Mouse (Mus musculus) kidney, adult 2 months (tissue): Measurements from ENCODE around the gene Des.
A peak's percentile ranks its signal among the peaks of the same experiment; 100 is the strongest.

Experiments used
- CTCF ChIP-seq: fragments of 200-500 bp; conservative IDR thresholded peaks from 2 replicates; pipeline ENCODE4 v1.5.1; 2011; ENCODE audit warnings: low read depth, mild to moderate bottlenecking, control low read depth, low read length, moderate library complexity, mixed read lengths; ENCODE audit not compliant: insufficient read depth, insufficient read length
- POLR2A ChIP-seq: fragments of 200-500 bp; IDR thresholded peaks from one replicate; pipeline ENCODE4 v1.6.1; 2011; ENCODE audit warnings: low read depth, low read length, control low read depth

GRCm38 (mm10) chr1:75371317-75372095 lies 11.4 kb downstream of the Des start:
- no peak for TF ChIP-seq POLR2A
- peak; percentile 48 for TF ChIP-seq CTCF
